Mouse (Mus musculus) CD4-positive naive resting alpha-beta T cell, adult 57 days (primary cell): Measurements from ENCODE around the gene Gp1ba. TPM values are rescaled to one million over a fixed set of nuclear protein-coding genes. Genes with fewer than 3 reads are reported as not detected.

Experiments
- total RNA-seq: library from RNA; stranded (reverse); gene quantifications from one replicate; pipeline ENCODE4 v1.2.4, GENCODE M21; 2023

Gp1ba gene
- not detected for total RNA-seq

GRCm38 (mm10) chr11:70638714-70639278, at the start of gene Gp1ba:
Gp1ba (plus strand) TSS chr11:70639122.

GRCm38 (mm10) chr11:70615516-70616093, 23.3 kb upstream of the Gp1ba start, which contains the start of gene 4930544D05Rik:
4930544D05Rik (plus strand) TSS chr11:70615848.

GRCm38 (mm10) chr11:70619101-70619500, 19.8 kb upstream of the Gp1ba start, which contains the start of gene Chrne:
Chrne (minus strand) TSS chr11:70619216.

GRCm38 (mm10) chr11:70646691-70647650, 8.0 kb downstream of the Gp1ba start, which contains the start of the genes Rnf167 and Slc25a11:
Rnf167 (plus strand) TSS chr11:70647235.
Slc25a11 (minus strand) TSS chr11:70647479.

GRCm38 (mm10) chr11:70654198-70654922, 15.4 kb downstream of the Gp1ba start, which contains the start of gene Pfn1:
Pfn1 (minus strand) TSS chr11:70654644.

GRCm38 (mm10) chr11:70656964-70657363, 18.0 kb downstream of the Gp1ba start, which contains the start of gene Eno3:
Eno3 (plus strand) TSS chr11:70657202.

GRCm38 (mm10) chr11:70668771-70669505, 30.0 kb downstream of the Gp1ba start, which contains the start of gene Spag7:
Spag7 (minus strand) TSS chr11:70669416.

GRCm38 (mm10) chr11:70687601-70688199, 48.8 kb downstream of the Gp1ba start, which contains the start of gene Camta2:
Camta2 (minus strand) TSS chr11:70688105.

Other genes starting within 250 kb of the Gp1ba start
- gene Pelp1, start 229.1 kb upstream of the Gp1ba start, total RNA-seq = 27.0 TPM
- 347 TPM for gene Arrb2, start 206.5 kb upstream of the Gp1ba start, total RNA-seq
- 39.9 TPM for gene Med11, start 187.2 kb upstream of the Gp1ba start, total RNA-seq
- gene Zmynd15, start 179.7 kb upstream of the Gp1ba start, total RNA-seq = 1.1 TPM
- gene Cxcl16, start 179.1 kb upstream of the Gp1ba start, total RNA-seq = 2.3 TPM
- gene Tm4sf5, start 133.9 kb upstream of the Gp1ba start, total RNA-seq = 1.5 TPM
- not detected for gene Vmo1, start 124.5 kb upstream of the Gp1ba start, total RNA-seq
- gene Gltpd2, start 119.9 kb upstream of the Gp1ba start, total RNA-seq = not detected
- gene Psmb6, start 113.8 kb upstream of the Gp1ba start, total RNA-seq = 129 TPM
- not detected for gene Gm40193, start 106.2 kb upstream of the Gp1ba start, total RNA-seq
- gene Pld2, start 99.1 kb upstream of the Gp1ba start, total RNA-seq = 7.3 TPM
- gene Mink1, start 76.2 kb upstream of the Gp1ba start, total RNA-seq = 201 TPM
- gene 4930544D05Rik, start 23.3 kb upstream of the Gp1ba start, total RNA-seq = 1.0 TPM
- 3.2 TPM for gene Chrne, start 19.9 kb upstream of the Gp1ba start, total RNA-seq
- gene Rnf167, start 8.1 kb downstream of the Gp1ba start, total RNA-seq = 233 TPM
- gene Slc25a11, start 8.4 kb downstream of the Gp1ba start, total RNA-seq = 53.6 TPM
- 1,552 TPM for gene Pfn1, start 15.5 kb downstream of the Gp1ba start, total RNA-seq
- gene Eno3, start 18.1 kb downstream of the Gp1ba start, total RNA-seq = 29.3 TPM
- gene Spag7, start 30.3 kb downstream of the Gp1ba start, total RNA-seq = 23.4 TPM
- 37.9 TPM for gene Camta2, start 49.0 kb downstream of the Gp1ba start, total RNA-seq
- 0.62 TPM for gene Inca1, start 61.0 kb downstream of the Gp1ba start, total RNA-seq
- 26.1 TPM for gene Kif1c, start 61.4 kb downstream of the Gp1ba start, total RNA-seq
- 2.7 TPM for gene Zfp3, start 125.1 kb downstream of the Gp1ba start, total RNA-seq
- 1.5 TPM for gene Scimp, start 173.5 kb downstream of the Gp1ba start, total RNA-seq
- gene Rabep1, start 205.7 kb downstream of the Gp1ba start, total RNA-seq = 34.7 TPM